ENCODE assay signal across 8 mouse cellular contexts in genomic region chr4:135066766-135067479, GRCm38 (mm10). TPM values are rescaled to one million over a fixed set of nuclear protein-coding genes. Genes with fewer than 3 reads are reported as not detected.
DNase-seq lines count a peak whose midpoint lies in the region; ATAC-seq and TF ChIP-seq lines count a peak whose summit lies in the region.

No protein-coding gene starts in this region.

- no peaks in the 10 kb centered on the region for H3K36me3 ChIP-seq in limb, embryonic 14.5 days (ENCODE audit: control insufficient read depth, insufficient read depth, low read length)
- no peaks in the 10 kb centered on the region for H3K36me3 ChIP-seq in stomach, embryonic 14.5 days (ENCODE audit: control insufficient read depth, insufficient read depth, low read length)

- no peak overlapping the region for H3K27ac ChIP-seq in limb, embryonic 14.5 days (replicated peaks; ENCODE audit: low read depth, low read length)
- no peak overlapping the region for H3K27ac ChIP-seq in stomach, embryonic 14.5 days (ENCODE audit: low read length)

- no peaks in the 10 kb centered on the region for H3K9me3 ChIP-seq in limb, embryonic 14.5 days (ENCODE audit: control insufficient read depth, low read length)
- H3K9me3 ChIP-seq in stomach, embryonic 14.5 days (ENCODE audit: control insufficient read depth, low read depth, low read length) = no peaks in the 10 kb centered on the region

- TF ChIP-seq POLR2A in limb, embryonic 14.5 days (IDR thresholded peaks at IDR 0.05; ENCODE audit: borderline replicate concordance, extremely low read depth, insufficient read depth, insufficient read length) = no peak

- peak; percentile 68; the same call in 1 of the 2 replicates for ATAC-seq in limb, embryonic 14.5 days (ENCODE audit: low FRiP score, low read depth)
- ATAC-seq in stomach, embryonic 14.5 days (ENCODE audit: insufficient number of reproducible peaks, insufficient read depth, low FRiP score, low read depth) = peak; percentile 73; the same call in 1 of the 2 replicates

- H3K4me1 ChIP-seq in limb, embryonic 14.5 days (ENCODE audit: control insufficient read depth, insufficient read depth, low read length) = no peaks in the 10 kb centered on the region
- no peaks in the 10 kb centered on the region; the same call in 1 of the 2 replicates for H3K4me1 ChIP-seq in stomach, embryonic 14.5 days (ENCODE audit: control insufficient read depth, insufficient read depth, low read length)

- H3K4me3 ChIP-seq in limb, embryonic 14.5 days (replicated peaks; ENCODE audit: low read length) = no peak overlapping the region
- H3K4me3 ChIP-seq in stomach, embryonic 14.5 days (ENCODE audit: low read depth, low read length) = no peak overlapping the region

- H3K27me3 ChIP-seq in limb, embryonic 14.5 days (ENCODE audit: control insufficient read depth, insufficient read depth, low read length) = no peaks in the 10 kb centered on the region
- no peaks in the 10 kb centered on the region for H3K27me3 ChIP-seq in stomach, embryonic 14.5 days (ENCODE audit: control insufficient read depth, insufficient read depth, low read length)

- H3K9ac ChIP-seq in limb, embryonic 14.5 days (ENCODE audit: low read depth, low read length, severe bottlenecking) = no peak overlapping the region
- H3K9ac ChIP-seq in stomach, embryonic 14.5 days (replicated peaks; ENCODE audit: low read depth, low read length) = no peak overlapping the region

- peak; percentile 83 for DNase-seq in 3T3-L1 (ENCODE audit: low read depth, low spot score)
- peak; percentile 86 for DNase-seq in adrenal gland, adult 2 months
- DNase-seq in embryo, embryonic 11 days = peak; percentile 92
- DNase-seq in heart, adult 18-20 months = peak; percentile 82 to 93
- peak; percentile 84 for DNase-seq in kidney, adult 9 months
- DNase-seq in limb, embryonic 14.5 days (ENCODE audit: low spot score) = peak; percentile 76
- peak; percentile 94 for DNase-seq in naive thymus-derived CD4-positive, alpha-beta T cell, adult 2 months (ENCODE audit: low read depth)

- H3K4me2 ChIP-seq in limb, embryonic 14.5 days (replicated peaks; ENCODE audit: low read depth, low read length, severe bottlenecking) = no peak overlapping the region
- H3K4me2 ChIP-seq in stomach, embryonic 14.5 days (replicated peaks; ENCODE audit: low read depth, low read length) = peak overlapping the region; percentile 19

- 10% methylated on average over 19 of the region's 19 CpGs for WGBS in limb, embryonic 14.5 days
- WGBS in stomach, embryonic 14.5 days = 8% methylated on average over 19 of the region's 19 CpGs

RNA-seq across cellular contexts. Expression of gene Runx3, which starts 53.5 kb away (rescaled TPM):
- 1 to 10 TPM; 3.1 to 4.0 TPM for total RNA-seq in adrenal gland, adult 2 months (2021)
- 3.4 and 4.7 TPM in 2 replicates for polyA plus RNA-seq in adrenal gland, adult 2 months (2012; rRNA removed)
- total RNA-seq in heart, adult 18-20 months (2021) = 1 to 10 TPM; 1.8 to 1.9 TPM
- 11.1 and 18.3 TPM in 2 replicates for polyA plus RNA-seq in limb, embryonic 14.5 days (2012; rRNA removed)
- polyA plus RNA-seq in limb, embryonic 14.5 days (2014; fragmentation: Nextera tagmentation; extraction: Ambion mirVana) = 6.3 and 7.7 TPM in 2 replicates
- 0.14 and 0.21 TPM in 2 replicates for polyA plus RNA-seq in stomach, embryonic 14.5 days (2014; fragmentation: Nextera tagmentation; extraction: Ambion mirVana)
